ENCODE assay signal across 10 mouse cellular contexts in the genomic region with DNA sequence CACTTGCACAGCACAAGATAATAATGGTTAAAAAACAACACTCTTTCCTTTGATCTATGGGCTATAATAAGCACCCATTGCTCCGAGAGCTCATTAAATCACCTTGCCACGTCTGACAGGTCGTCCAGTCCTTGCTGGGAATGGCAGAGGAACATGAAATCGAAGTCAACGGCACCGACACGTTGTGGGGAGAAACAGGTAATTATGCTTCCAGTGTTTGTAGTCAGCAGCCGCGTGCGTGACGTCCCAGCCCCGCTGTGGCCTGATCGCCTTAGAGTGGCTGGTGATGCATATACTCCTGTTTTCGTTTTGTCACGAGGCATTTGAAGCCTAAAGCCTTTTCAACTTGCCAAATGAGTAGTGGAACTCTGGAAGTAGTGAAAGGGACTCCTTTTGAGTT.
"Had no signal": no experiment of that assay in that cellular context is flagged by ENCODE, and none has a peak within 500 bp of the region (broad histone marks: within the 10 kb centered on the region; RNA-seq: fewer than 3 reads in every experiment).

No protein-coding gene starts in this region.

- H3K4me2 ChIP-seq: liver, embryonic 13.5 days; lung, embryonic 15.5 days had no signal

- H3K9ac ChIP-seq: liver, embryonic 13.5 days; liver, postnatal 0 days; lung, embryonic 15.5 days had no signal

- H3K27me3 ChIP-seq: liver, embryonic 13.5 days; lung, embryonic 15.5 days had no signal

- H3K4me3 ChIP-seq: liver, embryonic 13.5 days; lung, embryonic 15.5 days had no signal

- H3K4me1 ChIP-seq: liver, embryonic 13.5 days had no signal

- H3K27ac ChIP-seq: kidney, postnatal 0 days; liver, embryonic 13.5 days; lung, embryonic 15.5 days; stomach, postnatal 0 days had no signal

- ATAC-seq: liver, postnatal 0 days had no signal

- H3K9me3 ChIP-seq: liver, embryonic 13.5 days; lung, embryonic 15.5 days had no signal

- DNase-seq: kidney, adult 11 months; kidney, adult 9 months; kidney, postnatal 36 days; liver, embryonic 13.5 days; liver, postnatal 0 days; lung, postnatal 14 days; thymus, postnatal 4 days had no signal
